Mouse (Mus musculus): Measurements from ENCODE around the gene Gm8947. TPM values are rescaled to one million over a fixed set of nuclear protein-coding genes. Genes with fewer than 3 reads are reported as not detected.
"Not testable (repeated sequence)": the region's sequence is repeated elsewhere in the genome, so short reads cannot be mapped to it uniquely, and the experiment has no call there.

Gm8947 gene
- not detected for total RNA-seq (2021)

DNA sequence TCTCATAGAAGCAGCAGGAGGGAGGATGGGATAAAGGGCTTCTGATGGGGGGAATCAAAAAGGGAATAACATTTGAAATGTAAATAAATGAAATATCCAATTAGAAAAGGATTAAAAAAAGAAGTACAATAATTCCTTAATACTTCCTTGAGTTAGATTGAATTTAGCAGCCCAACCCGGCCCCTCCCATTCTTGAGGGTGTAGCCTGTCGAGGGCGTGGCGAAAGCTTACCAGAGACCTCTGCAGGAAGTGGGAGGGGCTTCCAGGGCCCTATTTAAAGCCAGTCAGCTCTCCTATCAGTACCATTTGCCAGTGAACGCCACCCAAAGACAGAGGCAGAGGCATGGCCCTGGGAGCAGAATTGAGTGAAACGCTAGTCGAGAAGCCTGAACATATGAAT lies at the start of gene Gm8947:
TSS of gene Gm8947 (plus strand) at position 302 of the 400 bp plus-strand sequence.
- intact Hi-C loops (cut with DNase I); DNase-seq (ENCODE audit: low spot score in 2 of 2): not testable (repeated sequence)

DNA sequence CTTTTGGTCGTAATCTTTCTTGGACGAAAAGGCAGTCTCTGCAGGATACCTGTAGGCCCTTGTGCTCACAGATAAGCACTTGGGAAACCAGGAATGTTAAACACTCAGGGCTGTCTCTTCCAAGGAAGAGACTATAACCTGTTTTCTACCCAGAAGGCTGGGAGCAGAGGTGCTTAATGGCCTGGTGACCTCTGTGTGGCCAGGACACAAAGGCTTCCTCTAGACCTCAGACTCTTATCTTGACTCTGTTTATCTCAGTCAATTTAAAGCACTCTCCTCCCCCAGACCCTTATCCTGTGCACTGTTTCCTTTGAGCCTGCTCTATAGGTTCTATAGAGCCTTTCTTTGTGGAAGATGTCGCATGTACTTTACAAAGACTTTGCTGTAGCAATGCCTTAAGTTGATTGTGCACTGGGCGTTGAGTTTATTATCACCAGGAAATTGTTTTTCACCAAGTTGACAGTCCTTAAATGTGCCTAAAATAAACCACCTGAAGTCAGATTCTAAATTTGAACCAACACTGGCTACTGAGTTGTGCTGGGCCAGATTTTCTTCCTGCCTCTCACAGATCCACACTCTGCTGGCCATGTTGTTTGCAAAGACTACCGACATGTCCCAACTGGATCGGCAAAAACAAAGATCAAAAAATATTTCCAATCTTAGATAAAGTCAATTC lies 47.6 kb upstream of the Gm8947 start:
- intact Hi-C loops (cut with DNase I) = no loop called here

DNA sequence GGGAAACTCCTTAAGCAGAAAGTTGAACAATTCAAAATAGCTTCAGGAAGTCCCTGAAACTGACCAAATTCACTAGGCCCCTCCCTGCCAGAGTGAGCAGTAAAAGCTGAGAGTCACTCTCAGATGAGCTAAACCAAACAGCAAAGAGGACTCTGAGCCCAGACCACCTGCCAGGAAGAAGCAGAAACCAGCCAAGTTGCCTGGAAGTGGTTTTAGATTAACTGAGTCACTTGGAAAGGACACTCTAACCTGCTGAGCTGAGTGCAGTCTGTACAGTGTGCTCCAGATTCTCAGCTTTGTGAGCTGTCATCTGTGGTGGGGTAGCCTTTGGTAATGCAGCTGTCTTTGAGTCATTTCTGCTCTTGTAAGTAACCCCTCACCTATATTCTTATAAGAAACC lies 44.4 kb upstream of the Gm8947 start:
- intact Hi-C loops (cut with DNase I) = no loop called here
- no peak for DNase-seq (ENCODE audit: low spot score in 2 of 2)

More for the DNA sequence above, 47.6 kb upstream of the Gm8947 start:
- DNase-seq (ENCODE audit: low spot score in 2 of 2) = no peak

DNA sequence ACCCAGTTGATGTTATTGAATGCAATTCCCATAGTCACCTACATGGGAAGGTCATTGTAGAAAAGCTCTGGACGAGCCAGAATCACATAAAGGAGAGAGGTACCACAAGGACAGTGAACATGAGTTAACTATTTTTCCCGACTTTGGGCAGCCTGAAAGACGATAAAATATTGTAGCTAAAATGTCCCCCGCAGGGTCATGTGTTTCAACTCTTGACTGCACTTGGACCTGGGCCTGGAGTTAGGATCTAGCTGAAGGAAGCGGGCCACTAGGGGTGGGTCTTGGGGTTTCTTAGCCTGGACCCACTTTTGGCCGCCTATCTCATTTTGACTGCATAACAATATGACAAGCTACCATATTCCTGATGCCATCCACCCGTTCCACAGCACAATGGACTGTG lies 42.0 kb upstream of the Gm8947 start:
- no peak for DNase-seq (ENCODE audit: low spot score in 2 of 2)
- intact Hi-C loops (cut with DNase I) = no loop called here

DNA sequence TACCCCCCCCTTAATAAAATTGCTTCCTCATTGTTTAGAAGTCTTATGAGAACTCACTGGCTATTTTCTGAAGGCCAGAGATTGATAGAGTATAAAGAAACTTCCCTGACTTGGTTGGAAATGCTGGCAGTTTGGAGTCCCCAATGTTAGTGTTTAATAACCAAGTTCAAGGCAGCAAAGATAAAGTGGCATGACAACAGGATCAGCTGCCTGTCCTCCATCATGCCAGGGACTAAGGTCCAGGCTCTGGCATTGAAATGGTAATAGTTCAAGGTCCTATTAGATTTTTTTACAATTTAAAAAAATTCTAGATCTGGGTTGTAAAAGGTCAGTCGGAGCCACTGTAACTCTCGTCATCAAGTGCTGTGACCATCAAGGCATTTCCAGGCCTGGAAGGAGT lies 41.1 kb upstream of the Gm8947 start:
- intact Hi-C loops (cut with DNase I) = no loop called here
- no peak for DNase-seq (ENCODE audit: low spot score in 2 of 2)

DNA sequence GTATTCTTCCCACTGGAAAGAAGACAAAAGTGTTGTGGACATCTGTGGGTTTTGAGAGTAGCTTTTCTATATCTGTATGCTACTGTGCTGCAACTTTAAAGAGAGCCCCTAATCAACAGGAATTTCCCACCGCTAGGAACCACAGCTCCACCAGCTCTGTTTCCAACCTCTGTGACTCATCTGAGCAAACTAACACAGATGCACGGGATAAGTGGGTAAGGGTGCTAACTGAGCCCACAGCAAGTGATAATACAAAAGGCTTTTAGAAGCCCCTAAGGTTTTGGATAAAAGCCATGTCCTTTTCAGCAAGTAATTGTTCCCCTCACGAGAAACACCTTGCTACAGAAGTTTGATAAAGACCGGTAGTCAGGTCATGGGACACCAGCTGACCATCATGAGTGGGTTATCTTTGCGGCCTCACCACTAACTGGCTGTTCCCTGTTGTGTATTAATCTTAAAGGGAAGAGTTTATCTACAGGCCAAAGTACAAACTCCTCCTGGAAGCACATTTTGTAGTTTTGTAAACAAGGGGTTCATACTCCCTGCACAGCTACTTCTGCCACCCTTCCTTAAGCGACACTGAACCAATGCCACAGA lies 39.0 kb upstream of the Gm8947 start:
- intact Hi-C loops (cut with DNase I) = no loop called here
- DNase-seq (ENCODE audit: low spot score in 2 of 2) = no peak

DNA sequence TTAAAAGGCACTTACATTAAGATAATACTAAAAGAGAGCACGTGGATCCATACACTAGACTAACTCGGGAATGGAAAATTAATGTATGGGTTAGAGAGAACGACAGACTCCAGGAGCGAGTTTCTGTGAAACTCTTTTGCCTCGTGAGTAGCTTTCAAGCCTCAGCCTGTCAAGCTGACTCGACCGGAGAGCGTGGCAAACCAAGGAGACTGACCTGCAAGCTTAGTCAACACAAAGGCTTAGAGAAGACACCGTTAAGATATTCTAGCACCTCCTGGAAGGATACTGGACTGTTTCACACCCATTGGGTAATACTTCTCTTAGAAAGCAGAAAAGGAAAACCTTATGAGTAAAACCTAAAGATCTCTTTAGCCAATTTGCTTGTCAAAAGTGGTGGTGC lies 38.0 kb upstream of the Gm8947 start:
- DNase-seq (ENCODE audit: low spot score in 2 of 2); intact Hi-C loops (cut with DNase I): not testable (repeated sequence)

DNA sequence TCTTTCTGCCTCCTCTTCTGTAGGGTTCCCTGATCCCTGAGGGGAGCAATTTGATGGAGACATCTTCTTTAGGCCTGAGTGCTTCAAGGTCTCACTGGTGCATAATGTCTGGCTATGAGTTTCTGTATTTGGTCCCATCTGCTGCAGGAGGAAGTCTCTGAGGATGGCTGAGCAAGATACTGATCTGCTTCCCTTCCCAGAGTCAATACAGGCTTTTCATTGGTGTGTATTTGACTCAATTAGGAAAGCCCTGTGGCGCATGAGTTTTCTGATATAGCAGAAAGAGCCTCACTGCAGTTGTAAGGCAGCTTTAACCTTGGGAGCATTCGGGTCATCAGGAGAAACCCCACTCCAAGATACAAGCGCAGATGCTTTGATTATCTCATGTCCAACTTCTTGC lies 36.0 kb upstream of the Gm8947 start:
- intact Hi-C loops (cut with DNase I) = no loop called here
- no peak for DNase-seq (ENCODE audit: low spot score in 2 of 2)

DNA sequence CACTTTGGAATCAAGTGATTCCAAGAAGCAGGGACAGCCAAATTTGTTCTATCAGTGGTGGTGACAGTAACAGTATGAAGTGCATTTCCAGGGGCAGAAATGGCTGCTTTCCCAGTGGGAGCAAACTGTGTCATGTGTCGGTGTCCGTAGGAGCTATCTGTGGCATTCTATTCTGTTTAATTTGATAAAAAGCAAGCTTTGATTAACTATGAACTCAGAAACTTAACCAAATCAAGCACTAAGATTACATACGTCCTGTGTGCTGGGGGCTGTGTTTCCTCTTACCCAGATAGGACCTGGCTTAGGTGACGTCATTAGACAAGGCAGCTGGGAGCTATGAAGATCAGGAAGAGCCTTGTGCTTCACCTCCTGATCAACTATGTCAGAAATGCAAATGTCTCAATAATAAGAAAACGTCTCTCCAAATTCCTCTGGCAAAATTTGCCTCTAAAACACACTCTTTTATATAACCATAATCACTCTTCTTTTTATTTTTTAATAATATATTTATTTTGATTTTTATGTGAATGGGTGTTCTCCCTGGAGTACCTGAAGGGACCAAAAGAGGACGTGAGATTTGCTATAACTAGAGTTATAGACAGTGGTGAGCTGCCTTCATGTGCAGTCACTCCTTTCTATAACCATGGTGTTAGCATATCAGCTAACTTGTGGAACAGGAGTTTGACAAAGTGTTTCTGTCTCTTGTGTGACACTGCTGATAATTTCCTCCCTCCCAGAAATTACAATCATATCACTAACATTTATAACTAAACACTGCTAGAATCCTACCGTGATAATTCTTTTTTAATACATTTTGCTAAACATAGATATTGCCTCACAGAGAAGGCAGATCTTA lies 35.2 kb upstream of the Gm8947 start:
- intact Hi-C loops (cut with DNase I) = no loop called here
- no peak for DNase-seq (ENCODE audit: low spot score in 2 of 2)

DNA sequence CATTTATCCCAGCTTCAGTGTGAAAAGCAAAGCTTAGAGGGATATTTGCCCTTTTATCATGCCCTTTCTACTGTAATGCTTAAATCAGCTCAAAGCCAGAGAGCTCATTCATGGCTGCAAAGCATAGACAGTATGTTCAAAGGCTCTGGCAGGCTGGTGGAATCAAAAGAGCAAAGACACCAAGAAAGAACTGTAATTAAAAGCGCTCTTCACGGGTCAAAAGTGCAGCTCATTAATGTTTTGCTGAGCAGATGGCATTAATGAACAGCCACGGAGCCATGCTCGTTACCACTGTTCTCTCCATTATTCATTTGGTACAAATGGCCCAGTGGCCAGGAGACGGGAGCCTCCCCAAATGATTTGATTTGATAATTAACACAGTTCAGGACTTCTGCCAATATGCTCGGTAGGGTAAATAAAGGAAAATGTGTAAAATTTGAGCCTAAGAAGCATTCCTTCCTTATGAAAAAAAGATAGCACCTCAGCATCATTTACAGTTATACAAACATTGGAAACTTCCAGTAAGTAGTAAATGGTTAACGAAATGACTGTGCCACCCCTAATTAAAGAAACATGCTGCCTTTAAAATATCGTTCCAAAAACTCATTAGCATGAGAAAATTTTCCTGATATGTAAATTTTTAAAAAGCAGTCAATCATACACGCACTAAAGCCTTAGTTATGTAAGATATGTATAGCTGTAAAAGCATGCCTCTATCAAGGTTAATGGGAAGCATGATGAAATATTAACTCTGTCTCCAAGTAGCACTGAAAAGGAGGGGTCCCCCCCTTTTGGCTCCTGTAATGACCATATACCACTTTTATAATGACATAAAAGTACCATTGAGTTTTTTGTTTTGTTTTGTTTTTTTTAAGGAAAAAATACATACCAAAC lies 34.0 kb upstream of the Gm8947 start:
- no peak for DNase-seq (ENCODE audit: low spot score in 2 of 2)
- intact Hi-C loops (cut with DNase I) = no loop called here

DNA sequence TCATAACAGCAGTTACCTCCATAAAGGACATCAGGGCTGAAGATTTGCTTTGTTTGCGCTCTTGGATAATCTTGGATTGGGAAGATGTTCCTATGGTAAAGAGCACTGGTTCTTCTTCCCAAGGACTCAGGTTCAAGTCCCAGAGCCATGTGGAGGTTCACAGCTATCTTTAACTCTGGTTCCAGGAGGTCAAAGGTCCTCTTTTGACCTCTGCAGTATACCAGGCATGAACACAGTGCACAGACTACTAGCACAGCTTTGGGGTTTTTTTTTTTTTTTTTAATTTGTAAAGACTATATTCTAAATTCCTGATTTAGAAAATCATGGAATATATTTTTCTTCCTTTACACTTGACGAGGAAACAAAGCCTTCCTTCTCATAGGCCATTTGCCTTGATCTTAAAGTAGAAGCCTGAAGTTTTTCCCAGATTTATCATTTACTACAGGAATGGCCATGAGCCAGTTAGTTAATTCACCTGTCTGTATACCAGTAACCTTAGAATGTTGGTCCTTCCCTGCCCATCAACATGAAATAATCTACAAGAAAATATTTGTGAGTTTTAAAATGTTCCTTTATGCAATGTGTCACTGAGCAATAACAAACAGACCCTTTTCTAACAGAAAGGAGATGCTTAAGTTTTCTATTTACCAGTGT lies 33.2 kb upstream of the Gm8947 start:
- no peak for DNase-seq (ENCODE audit: low spot score in 2 of 2)
- intact Hi-C loops (cut with DNase I) = no loop called here

DNA sequence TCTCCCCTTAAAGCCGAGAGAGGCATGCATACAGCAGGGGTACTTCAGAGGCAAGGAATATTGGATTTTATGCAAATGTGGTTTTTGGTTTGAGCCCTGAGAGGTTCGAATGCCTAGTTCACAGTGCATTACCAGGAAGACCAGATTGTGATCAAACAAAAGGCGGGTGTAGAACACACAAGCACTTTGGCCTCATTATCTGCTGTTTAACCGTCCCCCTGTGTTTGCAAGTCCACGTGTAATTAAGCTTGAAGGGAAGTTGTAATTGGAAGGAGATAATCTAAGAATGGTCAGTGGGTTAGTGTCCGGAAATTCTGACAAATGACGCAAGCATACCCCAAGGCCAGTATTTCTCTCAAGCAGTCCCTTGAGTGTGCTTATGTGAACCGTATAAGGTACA lies 26.1 kb upstream of the Gm8947 start:
- DNase-seq (ENCODE audit: low spot score in 2 of 2) = no peak
- intact Hi-C loops (cut with DNase I) = loop anchor here (5.0 kb wide), 1 partner anchor 84 kb away; no protein-coding TSS in a partner anchor

DNA sequence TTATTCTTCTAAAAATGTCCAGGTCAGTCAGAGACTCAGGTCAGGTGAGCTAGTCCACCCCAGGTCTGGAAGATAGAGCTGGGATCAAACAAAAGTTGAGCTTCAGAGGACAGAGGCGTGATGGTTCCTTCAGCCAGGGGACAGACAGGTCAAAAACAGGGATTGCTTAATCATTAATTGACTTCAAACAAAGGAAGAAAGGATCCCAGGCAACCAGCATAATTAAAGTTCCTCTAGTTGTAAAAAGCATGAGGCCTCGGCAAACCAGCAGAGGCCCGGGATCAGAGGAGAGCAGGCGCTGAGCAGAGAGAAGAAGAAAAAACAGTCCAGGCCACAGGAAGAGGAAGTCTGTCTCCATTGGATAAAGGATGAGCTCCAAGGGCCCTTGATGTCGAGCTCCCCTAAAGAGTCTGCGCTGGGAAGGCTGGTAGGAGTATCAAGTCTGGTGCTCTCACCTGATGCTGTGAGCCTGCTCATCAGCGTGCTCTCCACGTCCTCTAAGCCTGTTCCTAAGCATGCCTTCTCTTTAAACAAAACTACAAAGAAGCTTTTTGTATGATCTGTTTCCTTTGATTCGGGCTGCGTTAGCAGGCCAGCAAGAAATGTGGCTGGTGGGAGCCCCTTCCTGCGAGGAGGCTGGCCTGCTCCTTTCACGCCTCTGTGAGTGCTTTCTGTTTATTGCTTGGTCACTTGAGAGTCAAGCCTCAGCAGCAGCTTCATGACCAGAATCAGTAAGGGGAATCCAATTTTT lies 24.7 kb upstream of the Gm8947 start:
- intact Hi-C loops (cut with DNase I) = loop anchor here (5.0 kb wide), 1 partner anchor 85 kb away; no protein-coding TSS in a partner anchor
- peak in 1 of 2 experiments; percentile 18 for DNase-seq (ENCODE audit: low spot score in 2 of 2)

DNA sequence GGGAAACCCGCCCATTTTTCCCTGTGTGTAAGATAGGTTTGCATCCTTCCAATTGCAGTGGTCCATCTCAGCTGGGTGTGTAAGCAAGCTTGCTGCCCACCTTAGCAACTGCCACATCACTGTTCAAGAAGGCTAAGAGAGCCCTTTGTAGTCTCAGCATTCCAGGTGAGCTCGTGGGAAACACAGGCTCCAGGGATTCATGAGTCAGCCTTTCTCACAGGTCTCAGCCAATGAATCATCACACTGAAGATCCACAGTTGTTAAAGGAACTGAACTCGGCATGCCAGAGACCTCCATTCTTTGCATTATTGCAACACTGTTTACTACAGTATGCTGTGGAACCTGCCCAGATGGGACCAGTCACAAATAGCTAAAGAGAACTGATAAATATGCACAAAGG lies 23.5 kb upstream of the Gm8947 start:
- no peak for DNase-seq (ENCODE audit: low spot score in 2 of 2)
- intact Hi-C loops (cut with DNase I) = loop anchor here (5.0 kb wide), 1 partner anchor 86 kb away; no protein-coding TSS in a partner anchor

DNA sequence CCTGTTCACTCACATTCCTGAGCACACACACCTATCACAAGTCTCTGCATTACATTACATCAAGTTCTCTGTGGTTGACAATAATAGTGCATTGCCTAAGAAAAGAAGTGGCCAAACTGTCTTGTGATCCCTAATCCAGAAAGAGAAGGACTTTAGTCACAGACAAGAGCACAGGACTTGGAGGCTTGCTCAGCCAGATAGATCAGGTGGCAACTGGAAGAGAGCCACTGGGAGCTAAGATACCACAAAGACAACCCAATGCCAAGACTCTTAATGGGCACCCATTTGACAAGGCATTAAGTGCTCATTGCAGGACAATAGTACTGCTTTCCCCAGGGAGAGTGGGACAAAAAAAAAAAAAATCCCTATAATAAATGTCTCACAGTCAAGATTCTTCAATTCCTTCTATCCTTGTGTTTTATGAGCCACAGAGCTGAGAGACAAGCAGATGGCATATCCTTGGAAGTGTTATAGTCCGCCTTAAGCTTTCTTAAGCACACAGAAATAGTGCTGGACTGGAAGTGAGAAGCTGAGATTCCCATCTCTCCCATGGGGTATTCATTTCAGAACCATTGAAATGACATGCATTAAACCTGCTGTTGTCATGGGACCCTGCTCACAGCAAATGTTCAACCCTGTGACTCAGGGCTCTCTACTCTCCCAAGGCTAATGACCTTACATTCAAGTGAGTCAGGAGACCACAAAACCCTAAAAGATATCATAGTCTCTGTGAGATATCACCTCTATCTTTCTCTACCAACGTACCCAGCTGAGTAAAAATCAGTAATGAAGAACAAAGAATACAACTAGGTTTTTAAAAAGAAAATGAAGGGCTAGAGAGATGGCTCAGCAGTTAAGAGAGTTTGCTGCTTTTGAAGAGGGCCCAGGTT lies 20.4 kb upstream of the Gm8947 start:
- intact Hi-C loops (cut with DNase I) = loop anchor here (5.0 kb wide), 2 partner anchors 45 to 170 kb away; partner anchors contain the start of gene Ivns1abp
- peak in 1 of 2 experiments; percentile 74 for DNase-seq (ENCODE audit: low spot score in 2 of 2)

DNA sequence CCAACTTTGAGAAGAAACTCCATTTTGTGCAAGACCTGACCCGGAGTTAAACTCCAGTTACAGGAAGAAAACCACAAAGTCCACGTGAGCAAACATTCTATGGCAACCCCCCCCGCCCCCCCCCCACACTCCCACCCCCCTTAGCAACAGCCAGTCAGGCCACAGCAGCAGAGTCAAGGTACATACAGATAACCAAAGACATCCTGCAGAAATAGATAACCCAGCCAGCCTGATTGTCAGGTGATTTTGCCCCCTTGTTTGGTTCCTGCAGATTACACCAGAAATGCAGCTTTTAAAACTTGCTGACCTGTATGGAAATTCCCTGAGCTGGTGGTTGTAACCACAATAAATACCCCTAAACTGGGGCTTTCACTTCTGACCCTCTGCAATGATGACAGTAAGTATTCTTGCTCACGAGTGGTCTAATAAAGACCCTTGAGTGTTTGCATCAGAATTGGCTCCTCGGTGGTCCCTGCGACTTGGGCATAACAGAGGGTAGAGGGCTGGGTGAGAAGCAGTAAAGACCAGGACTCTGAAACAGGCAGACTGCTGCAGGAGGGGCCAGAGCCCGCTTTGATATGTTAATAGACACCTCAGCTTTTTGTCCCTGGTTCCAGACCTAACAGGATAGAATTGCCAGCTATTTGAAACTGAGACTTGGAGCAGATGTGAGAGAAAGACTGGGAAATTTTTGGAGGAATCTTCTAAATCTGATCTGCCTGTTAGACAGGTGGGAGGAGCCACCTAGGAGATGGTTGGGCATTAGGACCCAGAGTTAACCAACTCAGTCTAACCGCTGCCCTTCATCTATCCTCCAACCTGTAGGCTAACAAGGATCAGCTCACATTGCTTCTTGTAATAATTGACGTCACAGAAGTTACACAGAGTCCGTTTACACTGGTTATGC lies 14.9 kb upstream of the Gm8947 start:
- peak in 1 of 2 experiments; percentile 35 for DNase-seq (ENCODE audit: low spot score in 2 of 2)
- intact Hi-C loops (cut with DNase I) = no loop called here

All from left cerebral cortex, postnatal 25 days (tissue).